In genomic region chr14:119836051-119836450, GRCm38 (mm10) we compare ENCODE assay signal across 30 mouse cellular contexts.
"Had no signal": no experiment of that assay in that cellular context is flagged by ENCODE, and none has a peak within 500 bp of the region (broad histone marks: within the 10 kb centered on the region; RNA-seq: fewer than 3 reads in every experiment).

No protein-coding gene starts in this region.

- H3K9me3 ChIP-seq: heart, embryonic 10.5 days; heart, embryonic 12.5 days; heart, embryonic 13.5 days; heart, embryonic 15.5 days; hindbrain, embryonic 10.5 days; hindbrain, embryonic 12.5 days; hindbrain, embryonic 13.5 days; hindbrain, embryonic 15.5 days; intestine, embryonic 15.5 days had no signal

- DNase-seq: heart, adult 2 months; heart, postnatal 10 days; heart, postnatal 36 days; heart, postnatal 4 days; kidney, adult 11 months; kidney, adult 18-20 months; kidney, postnatal 10 days; kidney, postnatal 14 days; kidney, postnatal 25 days; layer of hippocampus, adult 9-11 months; layer of hippocampus, postnatal 36 days had no signal

- H3K9ac ChIP-seq: heart, embryonic 12.5 days; heart, embryonic 13.5 days; heart, embryonic 15.5 days; hindbrain, embryonic 12.5 days; hindbrain, embryonic 13.5 days; hindbrain, embryonic 14.5 days; hindbrain, embryonic 15.5 days; intestine, embryonic 15.5 days had no signal

- H3K27me3 ChIP-seq: heart, embryonic 12.5 days; heart, embryonic 13.5 days; heart, embryonic 15.5 days; hindbrain, embryonic 12.5 days; hindbrain, embryonic 13.5 days; hindbrain, embryonic 15.5 days; intestine, embryonic 15.5 days had no signal

- ATAC-seq: hindbrain, embryonic 16.5 days; hindbrain, postnatal 0 days; inflammation-experienced regulatory T-cells, adult 6 months; intestine, embryonic 15.5 days; intestine, embryonic 16.5 days; intestine, postnatal 0 days had no signal

- H3K4me3 ChIP-seq: heart, adult 2 months; heart, embryonic 10.5 days; heart, embryonic 12.5 days; heart, embryonic 13.5 days; heart, embryonic 15.5 days; hindbrain, embryonic 10.5 days; hindbrain, embryonic 12.5 days; hindbrain, embryonic 13.5 days; hindbrain, embryonic 15.5 days; intestine, embryonic 15.5 days; layer of hippocampus, adult 2 months; left cerebral cortex, adult 2 months had no signal

- H3K27ac ChIP-seq: heart, adult 2 months; heart, embryonic 10.5 days; heart, embryonic 13.5 days; heart, embryonic 15.5 days; hindbrain, embryonic 10.5 days; hindbrain, embryonic 12.5 days; hindbrain, embryonic 13.5 days; hindbrain, embryonic 14.5 days; hindbrain, embryonic 15.5 days; hindbrain, postnatal 0 days; intestine, embryonic 15.5 days; kidney, postnatal 0 days; layer of hippocampus, adult 2 months; left cerebral cortex, adult 2 months had no signal

- H3K36me3 ChIP-seq: heart, embryonic 10.5 days; heart, embryonic 12.5 days; heart, embryonic 13.5 days; heart, embryonic 15.5 days; hindbrain, embryonic 10.5 days; hindbrain, embryonic 12.5 days; hindbrain, embryonic 13.5 days; hindbrain, embryonic 15.5 days; intestine, embryonic 15.5 days had no signal

- H3K4me2 ChIP-seq: heart, embryonic 11.5 days; heart, embryonic 12.5 days; heart, embryonic 13.5 days; heart, embryonic 15.5 days; hindbrain, embryonic 12.5 days; hindbrain, embryonic 13.5 days; hindbrain, embryonic 14.5 days; hindbrain, embryonic 15.5 days; intestine, embryonic 15.5 days had no signal
